Mouse (Mus musculus) ovary, postnatal 10 days (tissue): ENCODE data around the gene Etv5.

Experiments
- DNase-seq: peaks from one replicate; pipeline ENCODE4 v3.0.0; 2022; ENCODE audit warnings: low spot score

The Etv5 gene

DNA sequence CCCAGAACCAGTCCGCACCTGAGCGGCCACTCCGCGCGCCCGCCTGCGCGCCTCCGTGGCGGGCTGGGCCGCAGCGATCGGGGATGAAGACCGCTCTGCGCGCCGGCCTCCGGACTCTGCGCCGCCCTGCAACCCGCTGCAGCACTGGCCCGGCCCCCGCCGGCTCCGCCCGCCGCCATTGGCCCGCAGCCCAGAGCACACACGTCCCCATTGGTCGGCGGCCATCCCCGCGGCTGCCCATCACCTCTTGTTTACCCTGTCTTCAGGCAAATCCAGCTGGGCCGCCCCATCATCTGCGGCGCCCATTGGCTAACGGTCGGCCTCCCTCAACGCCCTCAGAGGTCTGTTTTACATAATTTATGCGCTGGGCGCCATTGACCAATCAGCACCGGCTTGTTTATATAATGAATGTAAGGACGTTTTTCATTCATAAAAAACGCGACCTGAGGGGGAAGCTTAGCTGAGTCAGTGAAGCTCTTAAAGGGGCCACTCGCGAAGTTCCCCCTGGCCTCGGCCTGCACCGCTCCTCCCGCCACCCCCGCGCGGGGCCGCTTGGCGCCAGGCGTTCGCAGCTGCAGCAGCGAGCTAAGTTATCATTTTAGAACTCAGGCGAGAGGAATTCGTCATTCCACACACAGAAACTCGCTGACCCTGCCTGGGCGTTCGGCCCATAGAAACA is at the start of gene Etv5:
Gene Etv5 (minus strand): TSS at position 221 of the 679 bp plus-strand sequence.
- DNase-seq: peak; percentile 91

DNA sequence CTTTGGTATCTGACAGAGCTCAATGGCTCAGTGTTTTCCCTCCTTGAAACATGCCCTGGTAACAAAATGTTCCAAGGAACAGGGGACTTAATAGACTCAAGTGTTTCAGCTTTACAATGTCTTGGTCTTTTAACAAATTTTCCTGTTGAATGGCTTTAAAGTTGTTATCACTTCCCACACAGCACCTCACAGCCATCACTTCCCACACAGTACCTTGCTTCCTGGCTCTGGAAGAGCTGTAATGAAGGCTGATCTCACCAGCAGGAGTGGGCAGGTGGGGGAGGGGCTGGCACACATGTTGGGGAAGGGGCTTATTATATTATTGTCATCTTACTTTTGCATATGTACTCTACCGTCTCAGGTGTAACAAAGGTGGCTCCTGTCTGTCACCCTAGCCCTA is 44.4 kb upstream of the Etv5 start:
- no peak for DNase-seq

DNA sequence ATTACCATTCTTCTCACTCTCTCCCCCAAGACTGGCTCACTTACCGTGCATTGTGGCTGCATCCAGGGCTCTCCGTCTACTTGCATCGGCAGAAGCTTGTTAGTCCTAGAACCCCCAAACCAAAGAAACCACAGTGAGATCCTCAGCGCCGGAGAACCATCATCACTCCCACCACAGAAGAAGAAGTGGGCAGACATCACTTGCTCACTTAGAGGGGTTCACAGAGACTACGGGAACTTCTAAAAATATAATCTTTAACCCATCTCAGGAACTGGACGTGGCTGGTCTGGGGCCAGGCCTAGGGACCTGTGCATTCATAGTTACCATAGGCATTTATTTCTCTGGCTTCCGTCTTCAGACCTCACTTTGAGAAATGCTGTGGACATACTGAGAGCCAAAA is 39.8 kb upstream of the Etv5 start:
- DNase-seq: no peak

DNA sequence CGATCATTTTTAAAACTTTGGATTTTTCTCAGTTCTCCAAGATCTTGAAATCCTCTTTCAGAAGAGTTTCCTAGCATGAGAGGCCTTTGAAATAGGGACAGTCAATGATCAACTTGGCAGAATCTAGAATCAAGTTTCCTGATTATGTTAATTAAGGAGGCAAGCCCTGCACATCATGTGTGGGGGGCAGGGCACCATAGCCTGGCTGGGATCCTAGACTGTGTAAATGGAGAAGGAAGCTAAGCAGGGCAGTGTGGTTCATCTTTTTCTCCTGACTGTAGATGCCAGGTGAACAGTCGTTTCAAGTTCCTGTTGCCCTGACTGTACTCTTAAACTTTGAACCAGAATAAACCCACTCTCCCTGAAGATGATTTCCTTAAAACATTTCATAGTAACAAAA is 32.2 kb upstream of the Etv5 start:
- no peak for DNase-seq

DNA sequence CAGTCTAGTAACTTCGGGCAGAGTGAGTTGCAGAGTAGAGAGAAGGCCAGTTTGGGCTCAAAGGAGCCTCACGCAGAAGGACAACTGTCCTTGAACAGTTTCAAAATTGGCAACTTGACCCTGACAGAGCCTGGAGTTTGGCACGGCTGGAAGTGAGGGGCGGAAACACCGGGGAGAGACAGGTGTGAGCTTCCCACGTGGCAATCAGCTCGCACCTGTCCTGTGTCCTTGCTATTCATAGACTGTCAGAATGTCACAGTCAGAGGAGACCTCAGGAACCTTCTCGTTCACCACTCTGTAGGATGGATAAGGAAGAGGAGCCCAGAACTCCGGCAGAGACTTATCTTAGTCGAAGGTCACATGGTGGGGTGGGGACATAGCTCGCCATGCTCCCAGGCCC is 29.9 kb upstream of the Etv5 start:
- DNase-seq: no peak

DNA sequence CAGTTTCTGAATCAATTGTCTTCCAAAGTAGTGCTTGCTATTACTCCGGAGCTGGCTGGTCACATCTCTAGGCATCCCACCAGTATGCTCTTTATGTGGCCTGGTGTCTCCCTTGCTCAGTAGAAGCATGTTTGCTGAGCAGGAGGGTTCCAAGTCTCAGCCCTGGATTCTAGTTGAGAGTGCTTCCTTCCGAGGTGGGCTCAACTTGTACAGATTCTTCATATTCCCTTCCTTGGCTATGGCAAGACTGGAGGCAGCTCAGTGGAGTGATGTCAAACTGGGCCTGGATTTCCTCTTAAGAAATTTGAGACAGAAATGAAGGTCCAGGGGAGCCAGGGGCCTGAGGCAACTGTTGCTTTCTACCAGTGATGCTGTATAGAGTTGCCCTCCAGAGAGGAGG is 27.6 kb upstream of the Etv5 start:
- DNase-seq: no peak

DNA sequence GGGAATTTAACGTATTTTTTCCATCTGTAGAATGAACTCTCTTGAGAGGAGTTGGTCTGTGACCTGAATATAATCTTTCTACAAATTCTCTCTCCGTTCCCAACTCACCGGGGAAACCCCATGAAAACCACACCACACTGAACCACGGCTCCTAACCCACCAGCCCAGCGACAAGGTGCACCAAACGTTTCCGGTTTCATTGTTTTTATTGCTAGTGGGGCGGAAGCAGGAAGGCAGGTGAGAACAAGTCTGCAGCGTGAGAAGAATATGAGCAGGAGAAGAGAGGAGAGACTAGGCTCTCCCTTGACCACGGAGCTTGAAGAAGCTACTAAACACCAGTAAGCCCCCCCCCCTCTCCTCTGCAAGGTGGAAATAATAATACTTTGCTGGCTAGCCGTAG is 26.9 kb upstream of the Etv5 start:
- DNase-seq: no peak

DNA sequence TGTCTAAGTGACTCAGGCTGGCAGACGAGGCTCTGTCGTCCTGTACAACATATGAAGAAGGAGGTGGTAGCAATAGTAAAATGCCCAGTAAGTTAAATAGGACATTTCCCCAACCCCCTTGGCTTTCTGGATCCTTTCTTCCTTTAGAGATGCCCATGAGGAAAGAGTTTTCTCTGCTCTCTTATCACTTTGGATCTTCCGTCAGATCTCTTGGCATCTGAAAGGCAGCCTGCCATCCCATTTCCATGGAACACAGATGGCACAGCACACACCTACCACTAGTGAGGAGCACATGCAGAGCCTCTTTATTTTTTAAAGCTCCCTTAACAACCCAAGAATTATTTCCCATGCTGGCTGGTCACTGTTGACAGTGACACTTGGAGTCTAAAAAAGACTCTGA is 22.7 kb upstream of the Etv5 start:
- DNase-seq: no peak

DNA sequence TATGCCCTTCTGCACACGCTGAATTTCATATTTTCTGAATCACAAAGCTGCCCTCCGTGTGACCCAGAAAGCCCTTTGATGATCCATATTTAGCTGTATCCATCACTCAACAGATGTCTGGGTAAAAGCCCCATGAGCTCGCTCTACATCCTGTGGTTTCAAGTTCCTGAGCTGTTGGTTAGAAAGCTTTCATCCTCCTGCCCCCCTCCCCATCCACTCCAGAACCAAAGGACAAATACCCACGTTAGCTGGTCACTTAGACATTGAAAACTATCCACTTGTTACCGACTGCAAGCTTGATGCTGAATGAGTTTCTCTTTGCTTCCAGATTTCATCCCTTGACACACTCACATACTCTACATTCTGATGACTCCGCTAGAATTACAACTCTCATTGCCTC is 22.2 kb upstream of the Etv5 start:
- no peak for DNase-seq

DNA sequence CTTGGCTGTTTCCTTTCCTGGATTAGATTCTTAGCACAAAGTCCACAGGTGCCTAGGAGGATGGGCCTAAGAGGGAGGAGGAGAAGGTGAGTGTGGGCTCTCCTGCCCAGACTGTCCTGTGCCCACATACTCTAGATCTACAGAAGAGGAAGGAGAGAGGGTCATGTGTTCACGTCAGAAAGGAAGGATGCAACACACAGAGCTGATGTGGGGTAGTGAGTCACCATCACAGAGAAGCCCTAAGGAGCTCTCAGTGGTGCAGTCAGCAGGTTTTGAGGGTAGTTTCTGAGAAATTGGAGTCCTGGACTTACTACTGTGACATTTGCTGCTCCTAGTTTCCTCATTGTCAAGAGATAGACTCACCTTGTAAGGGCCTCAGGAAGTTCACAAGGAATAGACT is 21.4 kb upstream of the Etv5 start:
- no peak for DNase-seq

DNA sequence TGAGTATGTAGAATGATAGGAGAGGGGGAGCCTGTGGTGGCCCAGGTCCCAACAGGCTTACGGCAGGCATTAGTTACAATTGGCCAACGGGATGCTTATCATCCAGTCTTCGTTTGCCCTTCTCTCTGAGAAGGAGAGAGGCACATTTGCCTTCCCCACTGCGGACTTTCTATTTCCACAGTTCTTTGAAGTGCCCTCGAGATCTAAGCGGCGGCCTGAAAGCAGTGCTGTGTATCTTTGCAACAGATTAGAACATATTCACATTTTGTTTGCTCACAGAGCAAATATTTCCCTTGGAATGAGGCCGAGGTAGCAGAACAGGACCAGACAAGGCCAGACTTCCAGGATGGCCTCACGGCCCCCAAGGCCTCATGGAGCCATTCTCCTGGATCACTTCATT is 12.6 kb upstream of the Etv5 start:
- DNase-seq: no peak

DNA sequence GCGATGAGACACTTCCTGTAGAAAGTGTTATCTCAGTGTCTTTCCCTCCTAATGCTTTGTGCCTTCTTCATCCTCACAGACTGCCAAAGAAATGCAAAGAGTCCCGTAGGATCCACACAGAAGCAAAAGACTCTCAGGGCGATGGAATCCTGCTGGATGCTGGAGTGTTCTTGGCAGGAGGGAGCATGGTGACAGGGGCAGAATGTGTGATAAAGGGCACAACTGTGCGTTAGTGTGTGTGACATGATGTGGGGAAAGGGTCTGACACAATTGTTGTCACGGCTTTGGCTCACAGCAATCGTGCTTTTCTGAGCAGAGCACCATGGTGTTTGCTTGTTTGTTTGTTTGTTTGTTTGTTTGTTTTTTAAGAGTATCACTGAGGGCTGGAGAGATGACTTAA is 8.6 kb upstream of the Etv5 start:
- DNase-seq: no peak

DNA sequence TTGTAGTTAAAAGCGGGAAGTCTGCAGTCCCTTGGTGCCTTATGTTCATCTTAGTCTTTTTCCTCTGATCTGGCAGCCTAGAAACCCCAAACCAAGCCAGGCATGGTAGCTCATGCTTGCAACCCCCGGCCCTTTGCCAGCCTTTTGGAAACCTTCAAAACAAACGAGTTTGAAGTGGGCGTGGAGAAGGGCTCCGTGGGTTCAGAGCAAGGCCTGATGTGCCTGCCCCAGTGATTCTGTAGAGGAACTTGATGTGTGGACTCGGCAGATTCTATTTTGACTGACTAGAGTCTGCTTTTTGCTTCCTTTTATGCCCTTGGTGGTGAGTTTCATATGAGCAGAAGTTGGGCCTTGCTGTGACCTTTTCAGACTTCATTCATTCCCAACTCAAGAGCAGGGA is 5.3 kb upstream of the Etv5 start:
- DNase-seq: no peak

DNA sequence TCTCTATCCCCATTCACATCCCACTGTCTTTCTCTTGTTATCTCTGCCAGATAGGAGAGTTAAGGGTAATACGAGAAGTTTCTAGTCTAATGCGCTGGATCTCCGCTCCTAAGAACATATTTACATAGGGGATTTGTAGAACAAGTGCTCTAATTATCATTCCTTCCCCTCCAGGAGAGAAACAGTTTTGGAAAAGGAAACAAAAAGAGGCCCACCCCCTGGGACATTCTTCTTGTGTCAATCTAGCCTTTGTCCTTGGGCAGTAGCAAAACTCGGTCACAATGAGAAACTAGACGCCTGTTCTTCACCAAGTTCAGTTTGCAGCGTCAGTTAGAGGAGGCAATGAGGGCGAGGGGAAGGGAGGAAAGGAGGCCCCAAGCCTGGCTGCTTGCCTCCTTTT is 2.7 kb upstream of the Etv5 start:
- DNase-seq: no peak

DNA sequence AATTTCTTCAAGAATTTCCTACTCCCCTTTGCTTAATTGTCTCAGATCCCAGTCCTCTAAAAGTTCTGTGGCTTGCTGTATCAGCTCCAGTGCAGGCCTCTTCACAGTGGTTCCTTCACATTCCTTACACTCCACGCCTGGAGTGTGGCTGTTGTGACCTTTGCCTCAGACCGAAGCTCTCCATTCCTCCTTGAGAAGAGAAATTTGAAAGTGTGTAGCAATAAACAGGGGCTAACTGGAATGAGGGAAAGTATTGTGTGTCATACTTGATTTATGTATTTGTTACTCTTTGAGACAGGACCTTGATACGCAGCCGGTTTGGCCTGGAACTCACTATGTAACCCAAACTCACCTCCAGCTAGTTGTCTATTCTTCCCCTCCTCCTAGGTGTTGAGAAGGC is 1.8 kb upstream of the Etv5 start:
- no peak for DNase-seq

DNA sequence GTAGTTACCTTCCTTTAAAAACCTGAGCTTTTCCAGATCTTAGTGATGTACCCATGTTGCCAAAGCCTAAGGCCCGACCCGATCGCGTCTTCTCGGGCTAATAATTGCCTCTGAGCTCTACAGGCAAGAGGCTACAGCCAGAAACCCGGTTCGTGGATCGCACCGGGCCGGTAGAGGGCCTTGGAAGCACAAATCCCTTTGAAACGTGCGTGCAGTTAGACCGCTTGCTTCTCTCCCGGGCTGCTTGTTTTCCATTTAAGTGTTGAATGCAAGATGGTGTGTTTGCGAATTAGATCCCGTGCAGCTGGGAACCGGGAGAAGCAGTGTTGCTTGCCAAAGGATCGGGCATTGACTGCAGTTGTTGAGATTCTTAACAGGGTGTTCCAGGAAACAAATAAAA is 750 bp upstream of the Etv5 start:
- peak; percentile 23 for DNase-seq

DNA sequence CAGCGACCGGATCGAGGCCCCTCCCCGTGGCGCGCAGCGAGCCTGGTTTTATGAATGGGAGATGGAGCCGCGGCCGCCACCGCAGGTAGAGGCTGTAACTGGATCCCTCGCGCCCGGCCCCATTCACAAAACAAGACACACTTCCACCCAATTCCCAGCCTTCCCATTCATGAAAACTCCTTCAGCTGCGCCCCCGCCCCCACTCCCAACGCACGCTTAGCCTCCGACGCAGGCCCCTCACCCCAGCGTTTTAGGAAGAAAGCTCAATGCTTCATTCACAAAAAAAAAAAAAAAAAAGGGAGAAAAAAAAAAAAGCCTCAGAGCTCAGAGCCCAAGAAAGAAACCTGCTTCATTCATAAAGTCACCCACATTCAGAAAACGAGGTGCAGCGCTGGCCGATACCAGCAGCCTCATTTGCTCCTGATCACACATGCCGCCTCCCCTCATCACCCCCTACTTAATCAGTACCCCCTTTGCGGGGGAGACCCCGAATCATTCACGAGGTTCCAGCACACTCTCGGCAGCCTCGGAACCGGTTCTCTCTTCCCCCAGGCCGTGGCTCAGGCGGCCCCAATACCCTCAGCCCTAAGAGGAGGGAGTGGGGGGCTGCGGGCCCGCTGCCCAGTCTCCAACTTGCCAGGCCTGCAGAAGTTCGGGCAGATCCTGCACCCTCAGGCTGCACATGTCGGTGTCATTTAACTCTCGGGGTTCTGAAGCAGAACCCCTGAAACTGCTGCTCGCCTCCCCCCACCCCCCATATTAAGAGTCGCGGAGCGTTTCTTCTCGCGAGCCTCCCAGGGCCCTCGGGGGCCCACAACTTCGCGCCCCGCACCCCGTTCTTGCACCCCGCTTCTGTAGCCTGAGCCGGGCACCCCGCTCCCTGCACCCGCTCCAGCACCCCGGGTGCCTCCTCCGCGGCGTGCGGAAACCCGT is 812 bp downstream of the Etv5 start:
- peak; percentile 22 for DNase-seq

DNA sequence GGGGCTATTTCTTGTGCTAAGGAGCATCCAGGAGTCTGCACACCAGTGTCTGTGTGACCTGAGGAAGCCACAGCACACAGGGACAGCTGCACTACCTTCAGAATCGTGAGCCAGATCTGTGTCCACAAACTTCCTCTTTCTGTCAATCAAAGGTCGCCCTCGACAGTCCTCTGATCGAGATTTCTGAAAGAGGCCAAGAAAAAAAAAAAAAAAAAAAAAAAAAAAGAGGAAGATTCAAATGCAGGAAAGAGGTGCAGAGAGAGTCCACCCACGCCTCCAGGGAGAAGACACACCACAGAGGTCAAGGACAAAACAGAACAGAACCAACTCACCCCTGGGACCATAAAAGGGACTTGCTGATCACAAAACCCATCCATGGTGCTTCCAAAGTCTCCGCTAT is 3.4 kb downstream of the Etv5 start:
- no peak for DNase-seq

DNA sequence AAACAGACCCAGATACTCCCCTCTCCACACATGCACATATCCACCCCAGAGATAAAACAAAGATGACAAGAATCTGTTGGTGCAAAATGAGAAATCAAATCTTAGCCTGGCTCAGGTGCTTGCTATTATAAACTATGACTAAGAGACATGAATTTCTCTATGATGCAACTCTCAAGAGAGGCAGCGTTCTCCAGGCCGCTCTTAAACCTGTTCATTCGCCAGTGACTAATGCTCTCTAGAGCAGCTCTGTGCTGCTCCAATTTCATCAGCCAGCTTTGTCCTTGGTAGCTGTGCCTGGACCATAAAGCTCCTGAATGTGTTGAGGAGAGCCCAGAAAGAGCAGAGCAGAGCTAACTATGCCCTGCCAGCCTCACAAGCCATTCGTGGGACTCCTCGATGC is 5.0 kb downstream of the Etv5 start:
- no peak for DNase-seq

DNA sequence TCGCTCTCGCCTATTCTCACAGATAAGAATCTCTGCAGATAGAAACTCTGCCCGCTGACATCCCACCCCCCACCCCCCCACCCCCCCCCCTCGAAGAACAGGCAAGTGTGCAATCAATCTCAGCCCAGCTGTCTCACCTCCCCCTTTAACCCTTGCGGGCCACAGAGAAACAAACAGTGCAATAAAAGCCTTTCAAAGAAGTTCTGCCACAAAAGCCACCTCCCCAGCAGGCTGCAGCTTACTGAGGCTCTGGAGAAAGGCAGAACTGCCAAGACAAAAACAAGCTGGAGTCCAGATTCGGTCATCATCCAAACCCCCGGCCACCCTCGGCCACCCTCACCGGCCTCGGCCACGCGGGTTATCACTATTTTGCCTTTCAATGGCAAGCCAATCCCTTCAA is 5.6 kb downstream of the Etv5 start:
- no peak for DNase-seq

DNA sequence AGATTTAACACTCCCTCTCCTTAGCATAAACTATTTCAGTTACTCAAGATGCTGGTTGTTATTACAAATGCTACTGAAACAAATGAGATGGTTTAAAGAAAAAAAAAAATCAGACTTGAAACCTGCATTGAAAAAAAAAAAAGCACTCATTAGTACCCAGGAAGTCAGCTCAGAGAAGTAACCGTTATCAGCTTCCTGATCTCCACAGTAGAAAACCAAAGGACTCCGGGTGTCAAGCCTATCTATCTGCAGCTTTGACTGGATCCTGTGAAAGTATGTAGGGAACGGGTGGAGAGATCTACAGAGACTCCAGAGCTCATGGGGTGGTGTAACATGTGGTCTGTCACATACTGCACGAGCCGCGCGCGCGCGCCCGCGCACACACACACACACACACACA is 7.7 kb downstream of the Etv5 start:
- no peak for DNase-seq

DNA sequence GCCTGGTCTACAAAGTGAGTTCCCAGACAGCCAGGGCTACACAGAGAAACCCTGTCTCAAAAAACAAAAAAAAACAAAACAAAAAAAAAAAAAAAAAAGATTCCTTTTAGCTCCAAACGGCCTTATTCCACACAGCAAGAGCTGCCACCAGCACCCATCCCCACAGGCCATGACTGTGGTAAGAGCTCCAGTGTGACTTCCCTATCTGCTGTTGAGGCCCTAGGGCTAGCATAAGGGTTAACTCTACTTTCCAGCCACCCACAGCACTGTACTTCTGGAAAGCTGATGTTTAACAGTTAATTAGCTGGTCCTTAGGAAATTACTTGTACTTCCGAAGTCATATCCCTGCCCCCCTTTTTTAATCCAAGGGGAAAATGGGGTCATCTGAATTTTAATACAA is 8.2 kb downstream of the Etv5 start:
- DNase-seq: no peak

DNA sequence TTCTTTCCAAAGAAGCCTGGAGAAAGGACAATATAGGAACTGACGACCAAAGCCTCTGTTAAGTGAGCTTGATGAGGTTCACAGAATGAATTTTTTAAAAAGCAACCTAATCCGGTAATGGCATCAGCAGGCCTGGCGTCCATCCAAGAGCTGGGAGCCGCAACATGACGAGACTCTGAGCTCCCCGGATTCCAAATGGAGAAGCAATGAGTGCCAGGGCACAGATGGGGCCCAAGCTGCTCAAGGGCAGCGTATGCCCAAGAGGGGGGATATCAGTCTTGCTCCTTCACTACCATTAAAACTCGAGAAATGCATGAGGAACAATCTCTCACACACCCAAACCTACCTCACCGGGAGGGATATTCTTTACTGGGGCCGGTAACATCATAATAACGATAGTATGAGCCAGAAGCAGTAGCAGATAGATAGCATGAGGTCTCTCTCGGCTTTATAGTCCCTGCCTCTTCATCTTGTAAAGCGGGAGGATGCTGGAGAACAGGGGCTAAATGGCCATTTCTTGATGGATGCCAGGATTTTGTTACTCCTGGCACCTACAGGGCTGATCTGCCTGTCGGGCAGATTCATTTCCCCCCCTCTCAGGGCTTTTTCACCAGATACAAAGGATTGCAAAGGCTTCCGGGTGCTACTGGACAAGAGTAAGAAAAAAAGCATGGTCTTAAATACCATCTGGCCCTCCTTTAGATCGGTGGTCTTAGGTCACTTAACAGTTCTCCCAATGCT is 9.1 kb downstream of the Etv5 start:
- no peak for DNase-seq
